Mouse (Mus musculus) limb, embryonic 14.5 days (tissue): ENCODE measurements around the gene Klf7. TPM values are rescaled to one million over a fixed set of nuclear protein-coding genes. Genes with fewer than 3 reads are reported as not detected.

Experiments
- ATAC-seq: fragments of 200-750 bp; cut with Nextera tagmentation; 2 replicates; pipeline ENCODE4 v1.8.0; 2017; ENCODE audit warnings: low read depth, moderate number of reproducible peaks, moderate TSS enrichment; ENCODE audit not compliant: low FRiP score
- DNase-seq: peaks from one replicate; pipeline ENCODE4 v3.0.0-alpha.2; 2015; ENCODE audit warnings: low spot score
- H3K27ac ChIP-seq: fragments of 300-500 bp; sonication (generic); replicated peaks from 2 replicates; pipeline ENCODE4 v1.5.1; 2014; ENCODE audit warnings: low read depth, mild to moderate bottlenecking, low read length, moderate library complexity, mixed read lengths
- H3K27me3 ChIP-seq: fragments of 300-500 bp; sonication (generic); 2 replicates; pipeline ENCODE4 v1.6.1; 2014; ENCODE audit warnings: low read length, mixed read lengths; ENCODE audit not compliant: control insufficient read depth, insufficient read depth
- H3K36me3 ChIP-seq: fragments of 300-500 bp; sonication (generic); 2 replicates; pipeline ENCODE4 v1.6.1; 2014; ENCODE audit warnings: mild to moderate bottlenecking, low read length, moderate library complexity, mixed read lengths; ENCODE audit not compliant: control insufficient read depth, insufficient read depth
- H3K4me1 ChIP-seq: fragments of 300-500 bp; sonication (generic); 2 replicates; pipeline ENCODE4 v1.6.1; 2014; ENCODE audit warnings: antibody characterized with exemption, low read length, mixed read lengths; ENCODE audit not compliant: control insufficient read depth, insufficient read depth
- H3K4me2 ChIP-seq: fragments of 300-500 bp; sonication (generic); replicated peaks from 2 replicates; pipeline ENCODE4 v1.6.1; 2014; ENCODE audit warnings: low read depth, mild to moderate bottlenecking, low read length, moderate library complexity; ENCODE audit not compliant: severe bottlenecking
- H3K4me3 ChIP-seq: fragments of 300-500 bp; sonication (generic); replicated peaks from 2 replicates; pipeline ENCODE4 v1.5.1; 2014; ENCODE audit warnings: low read length
- H3K9ac ChIP-seq: fragments of 300-500 bp; sonication (generic); 2 replicates; pipeline ENCODE4 v1.6.1; 2014; ENCODE audit warnings: mild to moderate bottlenecking, low read depth, low read length, moderate library complexity; ENCODE audit not compliant: severe bottlenecking
- H3K9me3 ChIP-seq: fragments of 300-500 bp; sonication (generic); 2 replicates; pipeline ENCODE4 v1.6.1; 2016; ENCODE audit warnings: low read length; ENCODE audit not compliant: control insufficient read depth
- POLR2A ChIP-seq: fragments of 200-500 bp; IDR thresholded peaks from 2 replicates; pipeline ENCODE4 v1.8.0; 2012; ENCODE audit warnings: inconsistent platforms, mild to moderate bottlenecking, moderate library complexity, borderline replicate concordance; ENCODE audit not compliant: insufficient read depth, insufficient read length; ENCODE audit errors: extremely low read depth
- WGBS: fragments of 180-500 bp; shearing (Covaris S2); extraction: QIAGEN DNeasy Blood & Tissue Kit; methylation state at CpG from one replicate; pipeline ENCODE4 v1.1.7; 2014; 5-methylcytosine and 5-hydroxymethylcytosine counted together
- polyA plus RNA-seq, 2 experiments: library from polyadenylated mRNA; depleted of rRNA in 1 of 2; stranded (reverse) in 1 of 2; unstranded in 1 of 2; fragments of >200 nt; fragmentation: Nextera tagmentation in 1 of 2; extraction: Ambion mirVana in 1 of 2; gene quantifications; 2 replicates each; pipeline versions ENCODE4 v1.2.1 to v1.2.3; 2012 to 2014

Klf7 gene
- polyA plus RNA-seq, 2 experiments: 10.2 to 18.7 TPM

- 72% methylated on average over 7 of the region's 7 CpGs for WGBS
Observed at GRCm38 (mm10) chr1:64107526-64107925, 14.6 kb downstream of the Klf7 start.

GRCm38 (mm10) chr1:64106127-64106526, 16.0 kb downstream of the Klf7 start:
- WGBS: 19% methylated on average over 5 of the region's 5 CpGs
- H3K4me2 ChIP-seq: no peak overlapping the region
- no peak for ATAC-seq

More at GRCm38 (mm10) chr1:64107526-64107925, 14.6 kb downstream of the Klf7 start:
- Histone ChIP-seq H3K4me1 (peaks cover 5% of the 10 kb centered on the region), H3K4me3 (no peak overlapping the region), H3K36me3 (no peaks in the 10 kb centered on the region), H3K27me3 (no peaks in the 10 kb centered on the region), H3K4me2 (no peak overlapping the region), H3K27ac (no peak overlapping the region), H3K9me3 (no peaks in the 10 kb centered on the region), H3K9ac (no peak overlapping the region)
- DNase-seq (no peak), ATAC-seq (no peak)
- no peak for TF ChIP-seq POLR2A

GRCm38 (mm10) chr1:64105181-64105646, 16.9 kb downstream of the Klf7 start:
- WGBS: 89% methylated on average over 7 of the region's 7 CpGs
- H3K36me3 ChIP-seq: no peaks in the 10 kb centered on the region
- DNase-seq (no peak), ATAC-seq (no peak)
- no peaks in the 10 kb centered on the region for H3K9me3 ChIP-seq
- no peak overlapping the region for H3K4me3 ChIP-seq
- peaks cover 11% of the 10 kb centered on the region for H3K4me1 ChIP-seq
- TF ChIP-seq POLR2A: no peak
- H3K27me3 ChIP-seq: no peaks in the 10 kb centered on the region
- no peak overlapping the region for H3K9ac ChIP-seq
- H3K27ac ChIP-seq: no peak overlapping the region
- no peak overlapping the region for H3K4me2 ChIP-seq

More at GRCm38 (mm10) chr1:64106127-64106526, 16.0 kb downstream of the Klf7 start:
- Histone ChIP-seq H3K36me3 (no peaks in the 10 kb centered on the region), H3K4me3 (no peak overlapping the region), H3K9ac (no peak overlapping the region), H3K4me1 (peaks cover 11% of the 10 kb centered on the region), H3K27ac (no peak overlapping the region), H3K9me3 (no peaks in the 10 kb centered on the region), H3K27me3 (no peaks in the 10 kb centered on the region)
- DNase-seq: no peak
- TF ChIP-seq POLR2A: no peak

- WGBS: 86% methylated on average over 3 of the region's 3 CpGs
- H3K27me3 ChIP-seq: no peaks in the 10 kb centered on the region
- H3K9me3 ChIP-seq: no peaks in the 10 kb centered on the region
- no peak overlapping the region for H3K4me2 ChIP-seq
- no peak for ATAC-seq
- H3K9ac ChIP-seq: no peak overlapping the region
- H3K4me1 ChIP-seq: peaks cover 11% of the 10 kb centered on the region
- no peak for DNase-seq
- TF ChIP-seq POLR2A: no peak
- H3K27ac ChIP-seq: no peak overlapping the region
- no peak overlapping the region for H3K4me3 ChIP-seq
- no peaks in the 10 kb centered on the region for H3K36me3 ChIP-seq
Observed at GRCm38 (mm10) chr1:64104665-64105064, 17.4 kb downstream of the Klf7 start.

GRCm38 (mm10) chr1:64101331-64101730, 20.8 kb downstream of the Klf7 start:
- no peak overlapping the region for H3K9ac ChIP-seq
- H3K27ac ChIP-seq: no peak overlapping the region
- no peak for TF ChIP-seq POLR2A
- DNase-seq (peak; percentile 49), ATAC-seq (no peak)
- H3K9me3 ChIP-seq: no peaks in the 10 kb centered on the region
- no peaks in the 10 kb centered on the region for H3K27me3 ChIP-seq
- no peak overlapping the region for H3K4me3 ChIP-seq
- 23% methylated on average over 3 of the region's 3 CpGs for WGBS
- no peaks in the 10 kb centered on the region for H3K36me3 ChIP-seq
- peaks cover 16% of the 10 kb centered on the region for H3K4me1 ChIP-seq
- no peak overlapping the region for H3K4me2 ChIP-seq

GRCm38 (mm10) chr1:64098800-64099199, 23.3 kb downstream of the Klf7 start:
- Histone ChIP-seq H3K27ac (no peak overlapping the region), H3K9ac (no peak overlapping the region), H3K27me3 (no peaks in the 10 kb centered on the region), H3K4me2 (no peak overlapping the region), H3K4me1 (peaks cover 13% of the 10 kb centered on the region), H3K4me3 (no peak overlapping the region), H3K36me3 (no peaks in the 10 kb centered on the region), H3K9me3 (no peaks in the 10 kb centered on the region)
- ATAC-seq: no peak
- WGBS: 70% methylated on average over 4 of the region's 4 CpGs
- DNase-seq: no peak
- no peak for TF ChIP-seq POLR2A
